Mouse (Mus musculus) spleen, postnatal 14 days (tissue): Measurements from ENCODE around the gene Dph3.
"Not testable (repeated sequence)": the region's sequence is repeated elsewhere in the genome, so short reads cannot be mapped to it uniquely, and the experiment has no call there.

Source experiments
- DNase-seq, 2 experiments: peaks; one replicate each; pipeline ENCODE4 v3.0.0; 2021 to 2022; ENCODE audit warnings: low spot score in 2 of 2

Dph3 gene

GRCm38 (mm10) chr14:32085486-32086201 lies at the start of gene Dph3:
Gene Dph3 (minus strand): TSS chr14:32085729.
- DNase-seq, result peak; percentile 97 to 98

- DNase-seq, result no peak
These were observed 48.8 kb upstream of the Dph3 start for GRCm38 (mm10) chr14:32134293-32134692.

GRCm38 (mm10) chr14:32131836-32132235 lies 46.3 kb upstream of the Dph3 start:
- no peak for DNase-seq

GRCm38 (mm10) chr14:32128409-32128808 lies 42.9 kb upstream of the Dph3 start:
- no peak for DNase-seq

- DNase-seq, result not testable (repeated sequence)
These were observed 39.7 kb upstream of the Dph3 start for GRCm38 (mm10) chr14:32125256-32125655.

GRCm38 (mm10) chr14:32124261-32124660 lies 38.7 kb upstream of the Dph3 start:
- DNase-seq, result no peak

- peak; percentile 15 to 45 for DNase-seq
These were observed 36.4 kb upstream of the Dph3 start for GRCm38 (mm10) chr14:32121920-32122315.

- no peak for DNase-seq
These were observed 35.7 kb upstream of the Dph3 start for GRCm38 (mm10) chr14:32120940-32121919.

- DNase-seq, result not testable (repeated sequence)
These were observed 26.6 kb upstream of the Dph3 start for GRCm38 (mm10) chr14:32112124-32112523.

- no peak for DNase-seq
These were observed 21.4 kb upstream of the Dph3 start for GRCm38 (mm10) chr14:32106911-32107310.

- DNase-seq, result no peak
These were observed 20.1 kb upstream of the Dph3 start for GRCm38 (mm10) chr14:32105663-32106062.

GRCm38 (mm10) chr14:32103556-32103955 lies 18.0 kb upstream of the Dph3 start:
- no peak for DNase-seq

GRCm38 (mm10) chr14:32098951-32099350 lies 13.4 kb upstream of the Dph3 start:
- DNase-seq, result no peak

- no peak for DNase-seq
These were observed 12.2 kb upstream of the Dph3 start for GRCm38 (mm10) chr14:32097691-32098090.

- DNase-seq, result no peak
These were observed 11.2 kb upstream of the Dph3 start for GRCm38 (mm10) chr14:32096740-32097139.

GRCm38 (mm10) chr14:32095646-32096045 lies 10.1 kb upstream of the Dph3 start:
- DNase-seq, result no peak

- DNase-seq, result no peak
These were observed 8.1 kb upstream of the Dph3 start for GRCm38 (mm10) chr14:32093500-32094117.

- no peak for DNase-seq
These were observed 7.5 kb upstream of the Dph3 start for GRCm38 (mm10) chr14:32093018-32093417.

GRCm38 (mm10) chr14:32091704-32092103 lies 6.2 kb upstream of the Dph3 start:
- DNase-seq, result no peak

GRCm38 (mm10) chr14:32091124-32091523 lies 5.6 kb upstream of the Dph3 start:
- DNase-seq, result no peak

GRCm38 (mm10) chr14:32087584-32088248 lies 2.2 kb upstream of the Dph3 start:
- not testable (repeated sequence) for DNase-seq

- no peak for DNase-seq
These were observed 697 bp upstream of the Dph3 start for GRCm38 (mm10) chr14:32086226-32086625.
